9 mouse cellular contexts compared by ENCODE assay signal in the genomic region with DNA sequence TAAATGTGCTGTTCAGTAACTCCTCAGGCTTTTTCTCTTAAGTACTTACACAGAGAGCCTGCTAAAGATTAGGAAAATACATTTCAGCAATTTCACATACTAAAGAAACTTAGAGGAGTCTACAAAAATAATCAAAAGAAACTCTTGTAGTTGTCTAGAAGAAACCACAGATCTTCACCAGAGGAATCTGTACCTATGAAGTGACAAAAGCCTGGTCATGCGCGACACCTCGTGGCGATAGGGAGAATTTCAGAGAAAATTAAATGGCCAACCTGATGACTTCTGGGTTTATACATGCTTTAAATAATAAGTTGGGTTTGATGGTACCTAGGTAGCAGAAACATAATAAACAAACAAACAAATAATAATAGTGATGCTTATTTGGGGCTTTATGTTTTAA.
A peak's percentile ranks its signal among the peaks of the same experiment; 100 is the strongest.
DNase-seq lines count a peak whose midpoint lies in the region; TF ChIP-seq lines count a peak whose summit lies in the region.
"Had no signal": no experiment of that assay in that cellular context is flagged by ENCODE, and none has a peak within 500 bp of the region (broad histone marks: within the 10 kb centered on the region; RNA-seq: fewer than 3 reads in every experiment).

No protein-coding gene starts in this region.

- intact Hi-C loops in heart, adult 2 months (cut with DNase I), result loop anchor here (1.0 kb wide), 1 partner anchor 155 kb away; no protein-coding TSS in a partner anchor

- under 1% methylated on average over 4 of the region's 4 CpGs for WGBS in heart, adult 2 months
- 0% methylated on average over 4 of the region's 4 CpGs for WGBS in heart, embryonic 10.5 days

- H3K4me1 ChIP-seq in heart, adult 2 months (ENCODE audit: control insufficient read depth, insufficient read depth, low read length), result no peaks in the 10 kb centered on the region
- no peaks in the 10 kb centered on the region for H3K4me1 ChIP-seq in heart, embryonic 10.5 days
- H3K4me1 ChIP-seq: megakaryocyte, embryonic 14.5 days had no signal

- H3K36me3 ChIP-seq in heart, adult 2 months (ENCODE audit: control insufficient read depth, insufficient read depth, low read length), result no peaks in the 10 kb centered on the region
- H3K36me3 ChIP-seq in heart, embryonic 10.5 days, result no peaks in the 10 kb centered on the region
- no peaks in the 10 kb centered on the region for H3K36me3 ChIP-seq in splenic B cell, adult 2 months (ENCODE audit: control insufficient read depth, insufficient read depth, low read length, poor library complexity, severe bottlenecking)

- peak; percentile 11 to 30 for DNase-seq in heart, adult 2 months
- no peak for DNase-seq in heart, embryonic 10.5 days (ENCODE audit: low spot score)
- DNase-seq in NIH3T3 (ENCODE audit: low read depth), result peak; percentile 79
- peak; percentile 36 to 54 for DNase-seq in cerebellum, postnatal 25 days
- DNase-seq in frontal cortex, postnatal 36 days (ENCODE audit: low spot score in 2 of 2), result peak; percentile 24 to 74
- peak; percentile 35 for DNase-seq in layer of hippocampus, adult 11-12 months (ENCODE audit: low spot score)
- peak; percentile 36 for DNase-seq in lung, postnatal 25 days (ENCODE audit: low spot score)
- DNase-seq in splenic B cell, adult 2 months (ENCODE audit: low read depth, low spot score), result peak; percentile 35

- TF ChIP-seq CTCF in heart, adult 2 months (IDR thresholded peaks at IDR 0.05), result peak; percentile 84

- no peak overlapping the region for H3K4me3 ChIP-seq in heart, adult 2 months
- no peak overlapping the region for H3K4me3 ChIP-seq in heart, embryonic 10.5 days
- H3K4me3 ChIP-seq: megakaryocyte, embryonic 14.5 days had no signal

- no peaks in the 10 kb centered on the region for H3K27me3 ChIP-seq in heart, adult 2 months (ENCODE audit: control insufficient read depth, insufficient read depth, low read length)
- no peaks in the 10 kb centered on the region for H3K27me3 ChIP-seq in heart, embryonic 10.5 days (ENCODE audit: insufficient read depth, poor library complexity, severe bottlenecking)
- H3K27me3 ChIP-seq in splenic B cell, adult 2 months (ENCODE audit: control insufficient read depth, insufficient read depth, low read length, poor library complexity, severe bottlenecking), result no peaks in the 10 kb centered on the region
- H3K27me3 ChIP-seq: megakaryocyte, embryonic 14.5 days had no signal

- no peak for TF ChIP-seq POLR2A in heart, adult 2 months (IDR thresholded peaks at IDR 0.05; ENCODE audit: insufficient read depth, low read depth, low read length)

- TF ChIP-seq EP300 in heart, adult 2 months (IDR thresholded peaks at IDR 0.05; ENCODE audit: insufficient read depth, low read depth, low read length), result no peak

- no peaks in the 10 kb centered on the region for H3K79me2 ChIP-seq in heart, adult 2 months (replicated peaks; ENCODE audit: control insufficient read depth, insufficient read depth, low read length)

- no peak overlapping the region for H3K27ac ChIP-seq in heart, adult 2 months
- H3K27ac ChIP-seq in heart, embryonic 10.5 days, result no peak overlapping the region

- no peaks in the 10 kb centered on the region for H3K9me3 ChIP-seq in heart, embryonic 10.5 days
- H3K9me3 ChIP-seq: megakaryocyte, embryonic 14.5 days had no signal

- H3K9ac ChIP-seq in heart, adult 2 months (ENCODE audit: low read depth, low read length), result no peak overlapping the region
